Mouse (Mus musculus) megakaryocyte progenitor cell, adult 5-6 weeks (primary cell): ENCODE data around the gene Odam. TPM values are rescaled to one million over a fixed set of nuclear protein-coding genes. Genes with fewer than 3 reads are reported as not detected.

Source experiments
- ATAC-seq: replicated peaks from 2 replicates; pipeline ENCODE4 v1.8.0; 2016; ENCODE audit warnings: mild to moderate bottlenecking, moderate TSS enrichment, inconsistent platforms; ENCODE audit not compliant: poor library complexity
- total RNA-seq, 2 experiments: library from RNA; stranded (forward) in 1 of 2; stranded (reverse) in 1 of 2; fragments of 157-497, 149-512 nt in 1 of 2; fragments of 200-1000 nt in 1 of 2; gene quantifications; 2 replicates each; pipeline versions ENCODE4 v1.2.3 to v1.2.4; 2015 to 2017

Gene Odam
- total RNA-seq (2015) = not detected in 2 replicates
- not detected in 2 replicates for total RNA-seq (2017)

- ATAC-seq = no peak
Observed at GRCm38 (mm10) chr5:87884729-87885128, at the start of gene Odam. Gene Odam (plus strand): TSS chr5:87885029.

DNA sequence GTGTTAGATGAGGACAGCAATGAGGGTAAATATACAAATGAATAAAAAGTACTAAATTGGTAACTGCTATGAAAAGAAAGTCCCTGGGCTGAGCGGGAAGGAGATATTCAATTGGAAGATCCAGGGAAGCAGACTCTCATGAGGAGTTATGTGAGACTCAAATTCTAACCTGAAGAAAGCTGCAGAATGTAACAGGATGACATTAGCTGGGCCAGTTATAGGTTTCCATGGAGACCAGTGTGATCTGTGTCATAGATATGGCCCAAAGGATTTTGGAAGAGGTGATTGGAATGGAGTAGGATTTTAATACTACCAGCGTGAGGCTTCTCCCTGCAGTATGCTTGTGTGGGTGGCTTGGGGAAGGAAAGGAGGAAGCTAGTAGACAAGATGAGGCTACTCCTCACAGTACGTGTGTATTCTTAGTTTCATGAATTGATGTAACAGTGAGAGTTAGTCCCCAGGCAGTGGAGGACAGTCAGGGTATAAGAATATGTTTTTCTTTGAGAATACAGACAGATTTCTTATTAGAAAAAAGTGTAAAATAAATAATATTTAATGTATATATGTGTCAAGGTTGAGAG, 29.6 kb upstream of the Odam start:
- no peak for ATAC-seq

DNA sequence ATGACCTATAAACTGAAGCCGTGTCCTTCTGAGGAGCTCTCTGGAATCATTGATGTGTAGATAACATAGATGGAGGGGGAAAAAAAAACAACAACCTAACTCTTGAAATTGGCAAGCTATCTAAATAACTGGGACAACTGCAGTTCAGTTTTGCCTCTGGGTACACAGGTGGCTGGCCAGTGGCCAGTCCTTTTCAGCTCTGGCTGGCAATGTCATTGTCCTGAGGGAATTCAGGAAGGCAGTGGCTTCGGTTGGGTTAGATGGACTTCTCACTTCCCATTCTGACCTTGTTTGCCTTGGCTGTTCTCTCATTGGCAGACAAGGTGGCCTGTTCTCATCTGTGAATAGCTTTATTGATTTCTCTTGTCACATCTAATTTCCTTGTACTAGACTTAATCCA, 14.7 kb upstream of the Odam start:
- no peak for ATAC-seq

DNA sequence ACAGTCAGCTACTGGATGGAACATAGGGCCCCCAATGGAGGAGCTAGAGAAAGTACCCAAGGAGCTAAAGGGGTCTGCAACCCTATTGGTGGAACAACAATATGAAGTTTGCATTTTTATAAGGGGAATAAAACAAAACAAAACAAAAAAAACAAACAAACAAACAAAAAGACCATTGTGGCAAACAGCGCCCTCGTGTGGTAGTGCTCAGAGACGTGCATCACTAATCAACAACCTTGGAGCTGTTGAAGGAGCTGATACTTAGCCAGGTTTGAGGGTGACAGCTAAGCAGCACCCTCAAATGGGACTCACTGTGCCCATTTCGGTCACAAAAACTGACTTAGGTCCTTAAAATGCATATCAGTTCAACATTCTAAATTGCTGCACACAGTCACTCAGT, 13.4 kb upstream of the Odam start:
- no peak for ATAC-seq

GRCm38 (mm10) chr5:87925372-87925771, 40.5 kb downstream of the Odam start, which contains the start of gene Csn3:
Gene Csn3 (plus strand): TSS chr5:87925579.
- no peak for ATAC-seq

- ATAC-seq = no peak
Observed at GRCm38 (mm10) chr5:87931603-87932002, 46.8 kb downstream of the Odam start.

DNA sequence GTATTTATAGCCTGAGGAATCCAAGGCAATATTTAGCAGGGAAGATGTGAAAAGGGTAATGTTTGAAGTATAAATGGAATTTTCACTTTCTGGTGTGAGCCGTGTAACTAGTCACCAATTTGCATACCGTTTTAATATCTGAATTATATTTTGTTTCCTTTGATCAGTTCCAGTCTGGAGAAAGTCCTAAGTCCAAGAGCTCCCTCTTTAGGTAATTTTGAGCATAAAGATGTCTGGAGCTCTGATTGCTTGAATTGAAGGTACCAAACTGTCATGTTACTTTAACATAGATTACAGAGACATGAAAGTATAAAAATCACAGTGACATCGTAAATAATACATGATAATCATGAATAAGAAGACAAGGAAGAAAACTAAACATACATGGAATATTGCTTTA, 55.9 kb downstream of the Odam start:
- no peak for ATAC-seq

- ATAC-seq = no peak
Observed at GRCm38 (mm10) chr5:87942515-87942914, 57.7 kb downstream of the Odam start.

Other genes with a start within 250 kb of the Odam start
- gene Csn1s1, start 218.8 kb upstream of the Odam start, total RNA-seq (2015) = not detected in 2 replicates
- not detected in 2 replicates for gene Csn1s1, start 218.8 kb upstream of the Odam start, total RNA-seq (2017)
- gene Csn2, start 185.4 kb upstream of the Odam start, total RNA-seq (2015) = not detected in 2 replicates
- not detected in 2 replicates for gene Csn2, start 185.4 kb upstream of the Odam start, total RNA-seq (2017)
- gene Csn1s2a, start 110.5 kb upstream of the Odam start, total RNA-seq (2015) = not detected in 2 replicates
- gene Csn1s2a, start 110.5 kb upstream of the Odam start, total RNA-seq (2017) = not detected in 2 replicates
- not detected in 2 replicates for gene Csn1s2b, start 76.9 kb upstream of the Odam start, total RNA-seq (2015)
- gene Csn1s2b, start 76.9 kb upstream of the Odam start, total RNA-seq (2017) = not detected in 2 replicates
- gene Prr27, start 59.3 kb upstream of the Odam start, total RNA-seq (2015) = not detected in 2 replicates
- gene Prr27, start 59.3 kb upstream of the Odam start, total RNA-seq (2017) = not detected in 2 replicates
- not detected in 2 replicates for gene Csn3, start 40.5 kb downstream of the Odam start, total RNA-seq (2015)
- not detected in 2 replicates for gene Csn3, start 40.5 kb downstream of the Odam start, total RNA-seq (2017)
- gene 2310003L06Rik, start 84.4 kb downstream of the Odam start, total RNA-seq (2015) = not detected in 2 replicates
- not detected in 2 replicates for gene 2310003L06Rik, start 84.4 kb downstream of the Odam start, total RNA-seq (2017)
- gene Gm28434, start 84.5 kb downstream of the Odam start, total RNA-seq (2015) = not detected in 2 replicates
- not detected in 2 replicates for gene Gm28434, start 84.5 kb downstream of the Odam start, total RNA-seq (2017)
- not detected in 2 replicates for gene Cabs1, start 94.4 kb downstream of the Odam start, total RNA-seq (2015)
- gene Cabs1, start 94.4 kb downstream of the Odam start, total RNA-seq (2017) = not detected in 2 replicates
- not detected in 2 replicates for gene Smr3a, start 117.5 kb downstream of the Odam start, total RNA-seq (2015)
- not detected in 2 replicates for gene Smr3a, start 117.5 kb downstream of the Odam start, total RNA-seq (2017)
- gene Smr2, start 201.5 kb downstream of the Odam start, total RNA-seq (2015) = not detected in 2 replicates
- gene Smr2, start 201.5 kb downstream of the Odam start, total RNA-seq (2017) = not detected in 2 replicates
- not detected in 2 replicates for gene Gm11116, start 226.5 kb downstream of the Odam start, total RNA-seq (2015)
- gene Gm11116, start 226.5 kb downstream of the Odam start, total RNA-seq (2017) = not detected in 2 replicates